Mouse (Mus musculus) gastrocnemius, adult 2 months (tissue): Measurements from ENCODE around the gene Acaca. TPM values are rescaled to one million over a fixed set of nuclear protein-coding genes. Genes with fewer than 3 reads are reported as not detected.

Experiments
- DNase-seq: peaks from one replicate; pipeline ENCODE4 v3.0.0; 2022
- H3K27ac ChIP-seq: fragments of 200-600 bp; 2 replicates; pipeline ENCODE4 v1.8.1; 2022; ENCODE audit warnings: mild to moderate bottlenecking
- H3K4me3 ChIP-seq: fragments of 200-600 bp; 2 replicates; pipeline ENCODE4 v1.8.1; 2022; ENCODE audit warnings: mild to moderate bottlenecking, moderate library complexity
- CTCF ChIP-seq: fragments of 200-600 bp; IDR thresholded peaks from 2 replicates; pipeline ENCODE4 v1.8.1; 2022; ENCODE audit warnings: antibody characterized with exemption, mild to moderate bottlenecking, moderate library complexity
- intact Hi-C: fragments of 180-260 bp; cut with DNase I; formaldehyde crosslinking; loops from one replicate; pipeline ENCODE4 v1.15.1; 2025
- total RNA-seq, 2 experiments: library from RNA; stranded (reverse); gene quantifications; 2 replicates each; pipeline ENCODE4 v1.2.3; 2021

The Acaca gene
- total RNA-seq, 2 experiments from 2014 or later, result 14.9 to 22.8 TPM

DNA sequence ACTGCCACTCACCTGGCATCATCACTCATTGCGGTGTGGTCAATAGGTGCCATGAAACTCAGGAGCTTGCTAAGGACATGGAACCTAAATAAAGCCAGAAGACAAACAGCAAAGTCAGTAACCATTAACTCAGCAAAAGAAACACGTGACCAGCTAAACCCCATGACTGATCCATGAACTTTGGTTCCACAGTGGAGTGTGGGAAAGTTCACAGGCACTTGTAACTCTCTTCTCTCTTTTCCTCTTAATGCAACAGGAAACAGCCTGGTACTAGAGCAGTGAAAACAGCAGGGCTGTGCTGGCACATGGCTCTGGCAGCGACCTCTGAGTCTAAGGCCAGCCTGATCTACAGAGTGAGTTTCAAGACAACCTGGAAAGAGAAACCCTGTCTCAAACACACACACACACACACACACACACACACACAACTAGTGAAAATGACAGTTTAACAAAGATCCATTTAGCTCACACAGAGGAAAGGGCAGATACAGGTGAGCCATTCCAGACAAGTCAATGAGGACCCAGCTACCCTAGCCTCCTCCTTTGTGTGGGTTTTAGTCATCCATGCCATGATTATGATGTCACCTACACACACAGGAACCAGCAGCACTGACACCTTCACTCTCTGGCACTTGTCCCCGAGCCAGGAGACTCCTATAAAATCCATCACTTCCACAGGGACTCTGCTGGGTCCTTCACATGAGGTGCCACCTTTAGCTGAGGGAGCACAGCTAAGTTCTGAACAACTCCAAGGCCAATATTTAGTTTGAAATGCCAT is 313.3 kb downstream of the Acaca start:
- no peak for DNase-seq
- no peak overlapping the region for H3K27ac ChIP-seq
- TF ChIP-seq CTCF, result no peak
- intact Hi-C loops, result no loop called here
- H3K4me3 ChIP-seq, result no peak overlapping the region

Other genes with a start within 250 kb of the Acaca start
- 10 to 100 TPM in 1 of 2 experiments, 1 to 10 TPM in 1; 9.6 to 10.8 TPM for gene Ddx52, start 187.6 kb upstream of the Acaca start, total RNA-seq
- gene Synrg, start 165.2 kb upstream of the Acaca start, total RNA-seq, result 10 to 100 TPM; 40.8 to 41.8 TPM
- gene Dusp14, start 60.4 kb upstream of the Acaca start, total RNA-seq, result 1 to 10 TPM; 6.1 to 7.9 TPM
- 10 to 100 TPM; 11.6 to 12.2 TPM for gene Tada2a, start 72 bp upstream of the Acaca start, total RNA-seq
- gene Gm11437, start 37.8 kb downstream of the Acaca start, total RNA-seq, result not detected